Mouse (Mus musculus): ENCODE measurements around the gene Adal.
"Not testable (repeated sequence)": the region's sequence is repeated elsewhere in the genome, so short reads cannot be mapped to it uniquely, and the experiment has no call there.

The Adal gene

GRCm38 (mm10) chr2:121140018-121140882 is at the start of gene Adal, which contains the start of gene Lcmt2:
Gene Adal (plus strand): TSS chr2:121140428.
Gene Lcmt2 (minus strand): TSS chr2:121140653.
- peak; percentile 84 for DNase-seq (ENCODE audit: low spot score)

- DNase-seq (ENCODE audit: low spot score): no peak
These were observed 38.2 kb upstream of the Adal start for GRCm38 (mm10) chr2:121102051-121102450.

- no peak for DNase-seq (ENCODE audit: low spot score)
These were observed 34.3 kb upstream of the Adal start for GRCm38 (mm10) chr2:121105940-121106339.

GRCm38 (mm10) chr2:121109695-121110094 is 30.5 kb upstream of the Adal start, which contains the start of gene Tgm7:
Gene Tgm7 (minus strand): TSS chr2:121109795.
- no peak for DNase-seq (ENCODE audit: low spot score)

GRCm38 (mm10) chr2:121115418-121115817 is 24.8 kb upstream of the Adal start:
- DNase-seq (ENCODE audit: low spot score): no peak

GRCm38 (mm10) chr2:121119260-121119659 is 21.0 kb upstream of the Adal start:
- DNase-seq (ENCODE audit: low spot score): no peak

- not testable (repeated sequence) for DNase-seq (ENCODE audit: low spot score)
These were observed 13.9 kb upstream of the Adal start for GRCm38 (mm10) chr2:121126302-121126701.

- DNase-seq (ENCODE audit: low spot score): no peak
These were observed 12.7 kb upstream of the Adal start for GRCm38 (mm10) chr2:121127536-121127935.

- DNase-seq (ENCODE audit: low spot score): no peak
These were observed 11.2 kb upstream of the Adal start for GRCm38 (mm10) chr2:121128865-121129620.

GRCm38 (mm10) chr2:121132822-121133221 is 7.4 kb upstream of the Adal start:
- no peak for DNase-seq (ENCODE audit: low spot score)

GRCm38 (mm10) chr2:121137371-121137770 is 2.9 kb upstream of the Adal start:
- DNase-seq (ENCODE audit: low spot score): no peak

GRCm38 (mm10) chr2:121139266-121140017 is 786 bp upstream of the Adal start:
- peak; percentile 2 for DNase-seq (ENCODE audit: low spot score)

GRCm38 (mm10) chr2:121141216-121142035 is 1.2 kb downstream of the Adal start:
- DNase-seq (ENCODE audit: low spot score): no peak

- DNase-seq (ENCODE audit: low spot score): no peak
These were observed 2.2 kb downstream of the Adal start for GRCm38 (mm10) chr2:121142415-121142814.

GRCm38 (mm10) chr2:121149679-121150078 is 9.5 kb downstream of the Adal start:
- DNase-seq (ENCODE audit: low spot score): no peak

- no peak for DNase-seq (ENCODE audit: low spot score)
These were observed 12.9 kb downstream of the Adal start for GRCm38 (mm10) chr2:121153100-121153499.

GRCm38 (mm10) chr2:121169173-121169572 is 28.9 kb downstream of the Adal start:
- no peak for DNase-seq (ENCODE audit: low spot score)

- DNase-seq (ENCODE audit: low spot score): no peak
These were observed 29.7 kb downstream of the Adal start for GRCm38 (mm10) chr2:121169902-121170301.

GRCm38 (mm10) chr2:121170481-121170971 is 30.3 kb downstream of the Adal start, which contains the start of gene Tubgcp4:
Gene Tubgcp4 (plus strand): TSS chr2:121170654.
- DNase-seq (ENCODE audit: low spot score): peak; percentile 38

GRCm38 (mm10) chr2:121170980-121171742 is 30.9 kb downstream of the Adal start, which contains the start of gene Zscan29:
Gene Zscan29 (minus strand): TSS chr2:121171125.
- peak; percentile 88 for DNase-seq (ENCODE audit: low spot score)
